Mouse (Mus musculus): Measurements from ENCODE around the gene Gm20449. TPM values are rescaled to one million over a fixed set of nuclear protein-coding genes. Genes with fewer than 3 reads are reported as not detected.
"Not testable (repeated sequence)": the region's sequence is repeated elsewhere in the genome, so short reads cannot be mapped to it uniquely, and the experiment has no call there.

Gm20449 gene
- polyA plus RNA-seq (2016; fragmentation: Nextera tagmentation; extraction: Ambion mirVana), result 0.04 TPM in 2 replicates

GRCm38 (mm10) chr7:41499389-41500049 is at the start of gene Gm20449, which contains the start of gene AW146154:
TSS of gene Gm20449 (minus strand) at chr7:41499417.
TSS of gene AW146154 (minus strand) at chr7:41499890.
- WGBS, result under 1% methylated on average over 18 of the region's 18 CpGs
- peak; percentile 76 for DNase-seq (ENCODE audit: low spot score)
- Histone ChIP-seq H3K9me3 (replicated peaks) (0 out of 2 replicates have a peak, but pooled peaks cover 3% of the 10 kb centered on the region), H3K36me3 (peaks cover 8% of the 10 kb centered on the region), H3K27ac (peak within 1 kb of the TSS; percentile 82), H3K4me1 (no peaks in the 10 kb centered on the region), H3K27me3 (ENCODE audit: low read depth, poor library complexity, severe bottlenecking) (no peaks in the 10 kb centered on the region), H3K4me3 (peak within 1 kb of the TSS; percentile 68)

- Histone ChIP-seq H3K36me3 (no peaks in the 10 kb centered on the region), H3K27ac (no peak overlapping the region), H3K27me3 (ENCODE audit: low read depth, poor library complexity, severe bottlenecking) (no peaks in the 10 kb centered on the region), H3K4me1 (no peaks in the 10 kb centered on the region), H3K9me3 (replicated peaks) (no peaks in the 10 kb centered on the region), H3K4me3 (no peak overlapping the region)
- 91% methylated on average over 3 of the region's 3 CpGs for WGBS
- no peak for DNase-seq (ENCODE audit: low spot score)
Observed at GRCm38 (mm10) chr7:41512672-41513071, 13.5 kb upstream of the Gm20449 start.

- 25% methylated on average over 1 of the region's 1 CpGs for WGBS
- H3K27me3 ChIP-seq (ENCODE audit: low read depth, poor library complexity, severe bottlenecking), result no peaks in the 10 kb centered on the region
Observed at GRCm38 (mm10) chr7:41512207-41512606, 13.0 kb upstream of the Gm20449 start.

GRCm38 (mm10) chr7:41502402-41502801 is 3.2 kb upstream of the Gm20449 start:
- Histone ChIP-seq H3K9me3 (replicated peaks) (0 out of 2 replicates have a peak, but pooled peaks cover 3% of the 10 kb centered on the region), H3K27me3 (ENCODE audit: low read depth, poor library complexity, severe bottlenecking) (no peaks in the 10 kb centered on the region), H3K4me1 (no peaks in the 10 kb centered on the region), H3K4me3 (no peak overlapping the region), H3K27ac (no peak overlapping the region), H3K36me3 (no peaks in the 10 kb centered on the region)
- 54% methylated on average over 1 of the region's 1 CpGs for WGBS
- DNase-seq (ENCODE audit: low spot score), result no peak

More at GRCm38 (mm10) chr7:41512207-41512606, 13.0 kb upstream of the Gm20449 start:
- Histone ChIP-seq H3K27ac (no peak overlapping the region), H3K4me3 (no peak overlapping the region), H3K9me3 (replicated peaks) (no peaks in the 10 kb centered on the region), H3K4me1 (no peaks in the 10 kb centered on the region), H3K36me3 (no peaks in the 10 kb centered on the region)
- no peak for DNase-seq (ENCODE audit: low spot score)

GRCm38 (mm10) chr7:41500151-41500934 is 1.1 kb upstream of the Gm20449 start:
- Histone ChIP-seq H3K27me3 (ENCODE audit: low read depth, poor library complexity, severe bottlenecking) (no peaks in the 10 kb centered on the region), H3K27ac (no peak overlapping the region), H3K36me3 (no peaks in the 10 kb centered on the region; the same call in 1 of the 2 replicates), H3K4me1 (no peaks in the 10 kb centered on the region), H3K9me3 (replicated peaks) (0 out of 2 replicates have a peak, but pooled peaks cover 3% of the 10 kb centered on the region), H3K4me3 (peak overlapping the region; percentile 68)
- peak; percentile 35 for DNase-seq (ENCODE audit: low spot score)
- 18% methylated on average over 22 of the region's 22 CpGs for WGBS

GRCm38 (mm10) chr7:41499018-41499388 is 214 bp downstream of the Gm20449 start:
- not testable (repeated sequence) for H3K9me3 ChIP-seq (replicated peaks); DNase-seq (ENCODE audit: low spot score); H3K4me1 ChIP-seq; H3K36me3 ChIP-seq; H3K27me3 ChIP-seq (ENCODE audit: low read depth, poor library complexity, severe bottlenecking)
- 1% methylated on average over 6 of the region's 6 CpGs for WGBS
- Histone ChIP-seq H3K4me3 (peak overlapping the region; percentile 68), H3K27ac (peak overlapping the region; percentile 82)

- not testable (repeated sequence) for H3K9me3 ChIP-seq (replicated peaks); DNase-seq (ENCODE audit: low spot score); H3K36me3 ChIP-seq; H3K27me3 ChIP-seq (ENCODE audit: low read depth, poor library complexity, severe bottlenecking); H3K4me1 ChIP-seq; H3K27ac ChIP-seq
- 71% methylated on average over 4 of the region's 4 CpGs for WGBS
- H3K4me3 ChIP-seq, result peak overlapping the region; percentile 68
Observed at GRCm38 (mm10) chr7:41498464-41498863, 753 bp downstream of the Gm20449 start.

- Histone ChIP-seq H3K36me3 (peaks cover 9% of the 10 kb centered on the region), H3K4me3 (no peak overlapping the region), H3K27ac (no peak overlapping the region), H3K4me1 (no peaks in the 10 kb centered on the region), H3K27me3 (ENCODE audit: low read depth, poor library complexity, severe bottlenecking) (no peaks in the 10 kb centered on the region), H3K9me3 (replicated peaks) (0 out of 2 replicates have a peak, but pooled peaks cover 3% of the 10 kb centered on the region)
- WGBS, result 94% methylated on average over 2 of the region's 2 CpGs
- no peak for DNase-seq (ENCODE audit: low spot score)
Observed at GRCm38 (mm10) chr7:41497871-41498270, 1.3 kb downstream of the Gm20449 start.

- H3K36me3 ChIP-seq, result no peaks in the 10 kb centered on the region
- H3K9me3 ChIP-seq (replicated peaks), result peaks cover 3% of the 10 kb centered on the region; the same call in 1 of the 2 replicates
- WGBS, result 7% methylated on average over 10 of the region's 10 CpGs
- no peaks in the 10 kb centered on the region for H3K4me1 ChIP-seq
- no peak overlapping the region for H3K27ac ChIP-seq
- H3K27me3 ChIP-seq (ENCODE audit: low read depth, poor library complexity, severe bottlenecking), result no peaks in the 10 kb centered on the region
- peak; percentile 33 for DNase-seq (ENCODE audit: low spot score)
- no peak overlapping the region for H3K4me3 ChIP-seq
Observed at GRCm38 (mm10) chr7:41451864-41452263, 47.4 kb downstream of the Gm20449 start.

GRCm38 (mm10) chr7:41448596-41448995 is 50.6 kb downstream of the Gm20449 start, which contains the start of gene Vmn2r57:
TSS of gene Vmn2r57 (minus strand) at chr7:41448696.
- H3K27me3 ChIP-seq (ENCODE audit: low read depth, poor library complexity, severe bottlenecking); H3K9me3 ChIP-seq (replicated peaks); H3K4me1 ChIP-seq; H3K27ac ChIP-seq; H3K36me3 ChIP-seq; DNase-seq (ENCODE audit: low spot score); H3K4me3 ChIP-seq: not testable (repeated sequence)
- 91% methylated on average over 1 of the region's 1 CpGs for WGBS

- H3K27me3 ChIP-seq (ENCODE audit: low read depth, poor library complexity, severe bottlenecking), result no peaks in the 10 kb centered on the region
- H3K4me3 ChIP-seq, result peak overlapping the region; percentile 60
- DNase-seq (ENCODE audit: low spot score), result no peak
- H3K9me3 ChIP-seq (replicated peaks), result no peaks in the 10 kb centered on the region
- 77% methylated on average over 4 of the region's 4 CpGs for WGBS
- peak overlapping the region; percentile 83; the same call in 1 of the 2 replicates for H3K27ac ChIP-seq
- no peaks in the 10 kb centered on the region for H3K4me1 ChIP-seq
- H3K36me3 ChIP-seq, result no peaks in the 10 kb centered on the region
Observed at GRCm38 (mm10) chr7:41394130-41394529, 105.1 kb downstream of the Gm20449 start.

GRCm38 (mm10) chr7:41393048-41393971 is 105.9 kb downstream of the Gm20449 start, which contains the start of gene AI987944:
TSS of gene AI987944 (minus strand) at chr7:41393379.
- DNase-seq (ENCODE audit: low spot score), result peak; percentile 75
- Histone ChIP-seq H3K4me3 (peak within 1 kb of the TSS; percentile 60), H3K27me3 (ENCODE audit: low read depth, poor library complexity, severe bottlenecking) (no peaks in the 10 kb centered on the region), H3K9me3 (replicated peaks) (no peaks in the 10 kb centered on the region), H3K27ac (peak within 1 kb of the TSS; percentile 83), H3K36me3 (no peaks in the 10 kb centered on the region), H3K4me1 (no peaks in the 10 kb centered on the region)
- under 1% methylated on average over 25 of the region's 25 CpGs for WGBS

All from limb, embryonic 10.5 days (tissue).